Comparison of ENCODE assay signal across 8 mouse cellular contexts in genomic region chr4:85801805-85802204, GRCm38 (mm10).
DNase-seq lines count a peak whose midpoint lies in the region; ATAC-seq lines count a peak whose summit lies in the region.

No protein-coding gene starts in this region.

- H3K27ac ChIP-seq in limb, embryonic 11.5 days (replicated peaks; ENCODE audit: low read depth, low read length), result no peak overlapping the region
- no peak overlapping the region for H3K27ac ChIP-seq in stomach, embryonic 16.5 days (ENCODE audit: low read length)

- H3K4me1 ChIP-seq in limb, embryonic 11.5 days (ENCODE audit: control insufficient read depth, insufficient read depth, low read length), result no peaks in the 10 kb centered on the region
- no peaks in the 10 kb centered on the region for H3K4me1 ChIP-seq in stomach, embryonic 16.5 days (ENCODE audit: control insufficient read depth, insufficient read depth, low read length)

- H3K4me2 ChIP-seq in limb, embryonic 11.5 days (ENCODE audit: low read depth, severe bottlenecking), result no peak overlapping the region
- H3K4me2 ChIP-seq in stomach, embryonic 16.5 days (ENCODE audit: low read depth, low read length), result no peak overlapping the region

- H3K9me3 ChIP-seq in limb, embryonic 11.5 days (ENCODE audit: control insufficient read depth, low read length), result no peaks in the 10 kb centered on the region
- no peaks in the 10 kb centered on the region for H3K9me3 ChIP-seq in stomach, embryonic 16.5 days (replicated peaks; ENCODE audit: control insufficient read depth, low read length)

- WGBS in limb, embryonic 11.5 days, result 6% methylated on average over 8 of the region's 8 CpGs
- WGBS in stomach, embryonic 16.5 days, result 1% methylated on average over 8 of the region's 8 CpGs

- DNase-seq in 3134 (ENCODE audit: extremely low read depth, insufficient read length, low spot score), result peak; percentile 26
- DNase-seq in adrenal gland, adult 8-10 months, result peak; percentile 33
- peak; percentile 92 for DNase-seq in embryo, embryonic 11 days
- DNase-seq in kidney, adult 9 months, result peak; percentile 77
- peak; percentile 89 for DNase-seq in limb, embryonic 11.5 days (ENCODE audit: low spot score)
- DNase-seq in naive thymus-derived CD4-positive, alpha-beta T cell, adult 2 months (ENCODE audit: low read depth), result peak; percentile 34

- H3K9ac ChIP-seq in limb, embryonic 11.5 days (ENCODE audit: low read length), result no peak overlapping the region
- H3K9ac ChIP-seq in stomach, embryonic 16.5 days (ENCODE audit: low read length), result no peak overlapping the region

- no peaks in the 10 kb centered on the region for H3K36me3 ChIP-seq in limb, embryonic 11.5 days (ENCODE audit: control insufficient read depth, insufficient read depth, low read length)
- H3K36me3 ChIP-seq in stomach, embryonic 16.5 days (ENCODE audit: control insufficient read depth, insufficient read depth, low read length), result no peaks in the 10 kb centered on the region

- peak; percentile 85 for ATAC-seq in granulocyte monocyte progenitor cell, adult 5-6 weeks (replicated peaks; ENCODE audit: poor library complexity, severe bottlenecking)
- no peak for ATAC-seq in limb, embryonic 11.5 days (ENCODE audit: insufficient number of reproducible peaks, low FRiP score, low TSS enrichment, low read depth)
- peak; percentile 62; the same call in 1 of the 2 replicates for ATAC-seq in stomach, embryonic 16.5 days (ENCODE audit: insufficient read depth, low FRiP score)

- H3K27me3 ChIP-seq in limb, embryonic 11.5 days (ENCODE audit: control insufficient read depth, insufficient read depth, low read length), result no peaks in the 10 kb centered on the region
- H3K27me3 ChIP-seq in stomach, embryonic 16.5 days (ENCODE audit: control insufficient read depth, insufficient read depth, low read length), result 0 out of 2 replicates have a peak, but pooled peaks cover 2% of the 10 kb centered on the region

- no peak overlapping the region for H3K4me3 ChIP-seq in limb, embryonic 11.5 days (ENCODE audit: low read depth, low read length)
- no peak overlapping the region for H3K4me3 ChIP-seq in stomach, embryonic 16.5 days (replicated peaks; ENCODE audit: low read length)

Comparison
In these comparisons a context has a peak if more than half of its experiments do, and no peak if none do; other contexts are left out.
1. DNase-seq: peak in every context shown above with its lines; median percentile 92 in embryo, embryonic 11 days; 89 in limb, embryonic 11.5 days; 77 in kidney, adult 9 months; 34 in naive thymus-derived CD4-positive, alpha-beta T cell, adult 2 months; 33 in adrenal gland, adult 8-10 months; 26 in 3134.